Mouse (Mus musculus): Measurements from ENCODE around the gene Olfr814. TPM values are rescaled to one million over a fixed set of nuclear protein-coding genes. Genes with fewer than 3 reads are reported as not detected.
"Not testable (repeated sequence)": the region's sequence is repeated elsewhere in the genome, so short reads cannot be mapped to it uniquely, and the experiment has no call there.

The Olfr814 gene
- total and polyA plus RNA-seq, 3 experiments = not detected

DNA sequence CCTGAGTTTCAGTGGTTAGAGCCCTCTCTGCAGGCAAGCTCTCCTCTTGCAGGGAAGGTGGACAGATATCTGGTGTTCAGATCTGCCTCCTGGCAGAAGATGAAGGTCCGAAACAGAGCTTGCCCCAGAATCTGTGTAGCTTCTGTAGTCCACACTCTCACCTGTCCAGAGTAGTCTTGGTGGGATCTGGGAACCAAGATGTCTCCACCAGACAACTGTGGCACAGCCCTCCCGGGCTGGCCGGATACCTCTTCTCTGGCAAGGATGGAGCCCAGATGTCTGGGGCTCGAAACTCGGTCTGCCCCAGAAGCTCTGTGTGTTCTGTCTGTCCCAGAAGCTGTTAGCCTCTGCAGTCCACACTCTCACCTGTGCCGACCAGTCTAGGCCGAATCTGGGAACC is 6.3 kb upstream of the Olfr814 start:
- Histone ChIP-seq H3K4me2 (ENCODE audit: insufficient read depth, low read depth, poor library complexity, severe bottlenecking) (no peak overlapping the region), H3K79me2 (replicated peaks; ENCODE audit: control insufficient read depth, extremely low read depth, insufficient read depth, poor library complexity, severe bottlenecking) (no peaks in the 10 kb centered on the region), H3K9ac (ENCODE audit: insufficient read depth, low read depth) (no peak overlapping the region), H3K9me3 (replicated peaks; ENCODE audit: low read length) (no peaks in the 10 kb centered on the region), H3K4me1 (ENCODE audit: control insufficient read depth in 1 of 2, insufficient read depth in 2 of 2) (no peaks in the 10 kb centered on the region), H3K4me3 (replicated peaks in 1 of 3; ENCODE audit: low read depth in 2 of 3, low read length in 2 of 3, poor library complexity in 1 of 3) (no peak overlapping the region), H3K36me3 (replicated peaks in 1 of 2; ENCODE audit: control insufficient read depth in 1 of 2, insufficient read depth in 1 of 2, low read length in 1 of 2) (no peaks in the 10 kb centered on the region), H3K27me3 (replicated peaks) (no peaks in the 10 kb centered on the region), H3K27ac (ENCODE audit: insufficient read depth, low read depth) (no peak overlapping the region)
- no peak for TF ChIP-seq KAT2A (IDR thresholded peaks at IDR 0.05; ENCODE audit: insufficient replicate concordance, low read length)
- TF ChIP-seq MXI1 (IDR thresholded peaks at IDR 0.05; ENCODE audit: low read depth, low read length) = no peak
- no peak for TF ChIP-seq ETS1 (conservative IDR thresholded peaks at IDR 0.05; ENCODE audit: low read depth, low read length)
- DNase-seq (ENCODE audit: extremely low read depth) = no peak
- in situ Hi-C loops (cut with MboI; ENCODE audit: low pct_ligation_motif_present, low pct_unique_long_range_greater_than_20kb, low sequenced_read_pairs) = no loop called here
- dilution Hi-C loops (cut with MboI; ENCODE audit: extremely low pct_ligation_motif_present, extremely low pct_unique_long_range_greater_than_20kb, low sequenced_read_pairs) = no loop called here

DNA sequence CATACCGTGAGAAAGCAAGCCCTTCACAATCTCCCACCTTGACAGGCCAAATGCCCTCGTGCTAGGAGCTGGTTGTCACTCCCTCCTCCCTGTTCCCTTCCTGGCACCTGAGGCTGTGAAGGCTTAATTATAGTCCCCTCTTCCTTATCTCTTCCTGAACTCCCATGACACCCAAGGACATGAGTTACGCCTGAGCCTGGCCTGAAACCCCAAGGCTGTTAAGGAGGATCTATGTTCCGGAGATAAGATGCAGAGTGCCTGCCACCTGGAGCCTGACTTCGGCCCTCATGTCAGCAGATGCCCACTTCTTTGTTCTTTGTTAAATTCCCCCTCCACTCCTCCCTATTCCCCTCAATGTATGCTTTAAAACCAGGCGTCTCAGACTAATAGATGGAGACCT is 5.8 kb upstream of the Olfr814 start:
- dilution Hi-C loops (cut with MboI; ENCODE audit: extremely low pct_ligation_motif_present, extremely low pct_unique_long_range_greater_than_20kb, low sequenced_read_pairs); H3K36me3 ChIP-seq (replicated peaks in 1 of 2; ENCODE audit: control insufficient read depth in 1 of 2, insufficient read depth in 1 of 2, low read length in 1 of 2); H3K27ac ChIP-seq (ENCODE audit: insufficient read depth, low read depth); H3K27me3 ChIP-seq (replicated peaks); H3K4me3 ChIP-seq (replicated peaks in 1 of 3; ENCODE audit: low read depth in 2 of 3, low read length in 2 of 3, poor library complexity in 1 of 3); H3K4me2 ChIP-seq (ENCODE audit: insufficient read depth, low read depth, poor library complexity, severe bottlenecking); H3K4me1 ChIP-seq (ENCODE audit: control insufficient read depth in 1 of 2, insufficient read depth in 2 of 2); H3K9ac ChIP-seq (ENCODE audit: insufficient read depth, low read depth); in situ Hi-C loops (cut with MboI; ENCODE audit: low pct_ligation_motif_present, low pct_unique_long_range_greater_than_20kb, low sequenced_read_pairs); H3K79me2 ChIP-seq (replicated peaks; ENCODE audit: control insufficient read depth, extremely low read depth, insufficient read depth, poor library complexity, severe bottlenecking); H3K9me3 ChIP-seq (replicated peaks; ENCODE audit: low read length); DNase-seq (ENCODE audit: extremely low read depth): not testable (repeated sequence)

DNA sequence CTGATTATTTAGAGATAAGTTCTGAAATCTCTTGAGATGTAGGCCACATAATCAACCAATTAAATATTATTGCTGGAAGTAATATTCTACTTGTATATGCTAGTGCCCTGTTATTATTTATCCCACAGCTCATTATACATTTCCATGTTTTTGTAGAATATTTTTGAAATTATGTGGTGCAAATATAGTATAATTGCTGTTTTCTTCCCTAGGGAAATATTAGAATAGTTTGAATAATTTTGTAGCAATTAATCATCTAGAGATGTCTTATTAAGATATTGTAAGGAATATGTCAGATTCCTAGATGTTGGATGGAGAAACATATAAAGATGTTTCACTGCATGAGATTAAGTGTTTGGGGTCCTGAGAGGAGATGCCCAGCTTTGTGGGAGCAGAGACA is 24.6 kb downstream of the Olfr814 start, which contains the start of gene Olfr813:
Gene Olfr813, plus strand, starts transcription at position 301 of the 400 bp plus-strand sequence.
- no peaks in the 10 kb centered on the region for H3K36me3 ChIP-seq (replicated peaks in 1 of 2; ENCODE audit: control insufficient read depth in 1 of 2, insufficient read depth in 1 of 2, low read length in 1 of 2)
- dilution Hi-C loops (cut with MboI; ENCODE audit: extremely low pct_ligation_motif_present, extremely low pct_unique_long_range_greater_than_20kb, low sequenced_read_pairs) = no loop called here
- H3K9ac ChIP-seq (ENCODE audit: insufficient read depth, low read depth) = no peak within 1 kb of the TSS
- H3K9me3 ChIP-seq (replicated peaks; ENCODE audit: low read length) = no peaks in the 10 kb centered on the region
- TF ChIP-seq ETS1 (conservative IDR thresholded peaks at IDR 0.05; ENCODE audit: low read depth, low read length) = no peak
- no peak for TF ChIP-seq SMC3 (IDR thresholded peaks at IDR 0.05; ENCODE audit: low read depth, low read length)
- TF ChIP-seq ELF1 (IDR thresholded peaks at IDR 0.05; ENCODE audit: low read depth, low read length) = no peak
- no peak for TF ChIP-seq E2F4 (IDR thresholded peaks at IDR 0.05; ENCODE audit: insufficient replicate concordance, low read depth, low read length)
- TF ChIP-seq MAFK (IDR thresholded peaks at IDR 0.05; ENCODE audit: insufficient replicate concordance, low read length) = no peak
- no peak for TF ChIP-seq POLR2AphosphoS2 (IDR thresholded peaks at IDR 0.05; ENCODE audit: low read depth, low read length)
- TF ChIP-seq TCF12 (IDR thresholded peaks at IDR 0.05; ENCODE audit: low read depth, low read length) = no peak
- TF ChIP-seq GABPA (IDR thresholded peaks at IDR 0.05; ENCODE audit: insufficient replicate concordance, low read depth, low read length) = no peak
- no peak for TF ChIP-seq USF1 (IDR thresholded peaks at IDR 0.05; ENCODE audit: low read depth, low read length)
- TF ChIP-seq ZC3H11A (IDR thresholded peaks at IDR 0.05; ENCODE audit: low read depth, low read length) = no peak
- no peak for TF ChIP-seq JUND (conservative IDR thresholded peaks at IDR 0.05; ENCODE audit: low read depth, low read length)
- TF ChIP-seq NELFE (IDR thresholded peaks at IDR 0.05; ENCODE audit: low read depth, low read length) = no peak
- TF ChIP-seq UBTF (IDR thresholded peaks at IDR 0.05; ENCODE audit: low read depth, low read length) = no peak
- no peak for TF ChIP-seq POLR2A (IDR thresholded peaks at IDR 0.05; ENCODE audit: low read depth, low read length)
- TF ChIP-seq BHLHE40 (IDR thresholded peaks at IDR 0.05; ENCODE audit: low read depth, low read length) = no peak
- no peak for TF ChIP-seq PAX5 (IDR thresholded peaks at IDR 0.05; ENCODE audit: low read length)
- TF ChIP-seq RCOR1 (conservative IDR thresholded peaks at IDR 0.05; ENCODE audit: low read depth, low read length) = no peak
- TF ChIP-seq RAD21 (IDR thresholded peaks at IDR 0.05; ENCODE audit: low read depth, low read length) = no peak
- no peak for TF ChIP-seq SIN3A (IDR thresholded peaks at IDR 0.05; ENCODE audit: low read length)
- H3K27ac ChIP-seq (ENCODE audit: insufficient read depth, low read depth) = no peak within 1 kb of the TSS
- H3K27me3 ChIP-seq (replicated peaks) = no peaks in the 10 kb centered on the region
- no peaks in the 10 kb centered on the region for H3K4me1 ChIP-seq (ENCODE audit: control insufficient read depth in 1 of 2, insufficient read depth in 2 of 2)
- H3K4me2 ChIP-seq (ENCODE audit: insufficient read depth, low read depth, poor library complexity, severe bottlenecking) = no peak within 1 kb of the TSS
- no peak within 1 kb of the TSS for H3K4me3 ChIP-seq (replicated peaks in 1 of 3; ENCODE audit: low read depth in 2 of 3, low read length in 2 of 3, poor library complexity in 1 of 3)
- no peak for DNase-seq (ENCODE audit: extremely low read depth)
- no peaks in the 10 kb centered on the region for H3K79me2 ChIP-seq (replicated peaks; ENCODE audit: control insufficient read depth, extremely low read depth, insufficient read depth, poor library complexity, severe bottlenecking)
- in situ Hi-C loops (cut with MboI; ENCODE audit: low pct_ligation_motif_present, low pct_unique_long_range_greater_than_20kb, low sequenced_read_pairs) = no loop called here

Measured in CH12.LX (cell line).